Mouse (Mus musculus) monocyte, adult 2 months (primary cell): ENCODE data around the gene Mon2.

Source experiments
- DNase-seq, 2 experiments: peaks; one replicate each; pipeline ENCODE4 v3.0.0; 2022; ENCODE audit warnings: low spot score in 2 of 2, low read depth in 1 of 2

Gene Mon2

DNA sequence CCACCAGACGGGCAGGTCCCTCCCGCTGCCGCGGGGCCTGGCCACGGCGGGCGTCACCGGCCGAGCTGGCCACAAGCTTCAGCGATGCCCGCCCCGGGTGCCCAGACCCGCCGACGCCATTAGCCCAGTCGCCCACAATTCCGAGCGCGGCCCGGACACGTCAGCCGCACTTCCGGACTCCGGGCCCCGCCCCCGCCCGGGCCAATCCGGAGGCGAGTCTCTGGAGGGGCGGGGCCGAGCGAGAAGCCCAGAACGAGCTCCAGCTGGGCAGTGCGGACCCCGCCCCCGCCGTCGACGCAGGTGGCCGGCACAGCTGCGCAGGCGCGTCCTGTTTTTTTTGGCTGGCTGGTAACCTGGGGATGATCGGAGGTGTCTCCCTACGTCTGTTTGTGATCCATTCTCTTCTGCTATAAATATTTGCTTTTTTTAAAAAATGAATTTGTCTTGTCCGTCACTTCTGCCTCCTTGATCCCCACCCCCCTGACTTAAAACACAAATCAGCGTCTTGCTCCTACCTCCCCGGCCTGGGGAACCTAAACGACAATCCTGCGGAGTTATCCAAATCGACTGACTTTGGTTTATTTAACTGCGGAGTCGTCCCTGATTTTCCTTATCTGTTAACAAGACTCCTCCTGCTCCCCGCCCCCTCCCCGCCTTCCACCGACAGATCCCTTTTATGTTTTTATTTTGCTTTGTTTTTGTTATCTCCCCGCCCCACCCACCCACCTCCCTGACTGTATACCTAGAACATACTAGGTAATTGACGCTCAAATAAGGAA lies at the start of gene Mon2:
Gene Mon2 (minus strand): TSS at position 261 of the 779 bp plus-strand sequence.
- DNase-seq = peak; percentile 85 to 89

GRCm38 (mm10) chr10:123120666-123121392 lies 44.5 kb upstream of the Mon2 start:
- no peak for DNase-seq

- no peak for DNase-seq
These were observed 40.6 kb upstream of the Mon2 start for GRCm38 (mm10) chr10:123116861-123117260.

- no peak for DNase-seq
These were observed 37.2 kb upstream of the Mon2 start for GRCm38 (mm10) chr10:123113466-123113865.

- no peak for DNase-seq
These were observed 36.5 kb upstream of the Mon2 start for GRCm38 (mm10) chr10:123112787-123113168.

GRCm38 (mm10) chr10:123112056-123112786 lies 35.9 kb upstream of the Mon2 start:
- no peak for DNase-seq

- no peak for DNase-seq
These were observed 34.2 kb upstream of the Mon2 start for GRCm38 (mm10) chr10:123110548-123110947.

DNA sequence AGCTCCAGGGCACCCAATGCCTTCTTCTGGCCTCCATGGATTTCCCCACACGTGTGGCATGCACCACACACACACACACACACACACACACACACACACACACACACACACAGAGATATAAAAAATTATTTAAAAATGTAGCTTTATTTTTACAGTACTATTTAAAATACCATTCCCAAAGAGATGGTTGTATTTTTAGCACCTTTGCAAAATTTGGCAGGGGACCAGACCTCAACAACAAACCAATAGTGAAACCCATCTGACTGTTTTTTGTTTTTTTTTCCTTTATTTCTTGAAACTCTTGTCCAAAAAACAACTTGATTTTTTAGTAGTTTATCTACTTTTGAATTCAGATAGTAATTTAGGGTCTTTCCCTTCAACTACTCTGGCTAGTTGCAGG lies 32.2 kb upstream of the Mon2 start:
- no peak for DNase-seq

GRCm38 (mm10) chr10:123108121-123108520 lies 31.8 kb upstream of the Mon2 start:
- DNase-seq = no peak

DNA sequence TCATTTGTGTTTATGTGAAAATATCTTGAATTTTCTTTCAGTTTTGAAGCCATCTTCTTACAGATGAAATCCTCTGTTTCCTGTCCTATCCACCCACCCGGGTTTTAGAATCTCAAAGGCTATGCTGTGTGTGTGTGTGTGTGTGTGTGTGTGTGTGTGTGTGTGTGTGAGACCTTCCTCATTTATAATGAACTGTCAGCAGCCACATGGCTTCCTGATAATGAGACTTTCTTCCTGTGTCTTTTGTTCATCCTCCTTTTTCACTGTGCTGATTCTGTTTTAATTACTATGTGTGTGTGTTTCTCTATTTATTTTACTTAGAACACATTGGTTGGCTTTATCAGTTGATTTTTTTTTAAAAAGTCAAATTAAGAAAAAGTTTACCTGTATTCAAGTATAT lies 25.0 kb upstream of the Mon2 start:
- DNase-seq = no peak

- no peak for DNase-seq
These were observed 24.3 kb upstream of the Mon2 start for GRCm38 (mm10) chr10:123100584-123100983.

GRCm38 (mm10) chr10:123094504-123094903 lies 18.2 kb upstream of the Mon2 start:
- DNase-seq = no peak

GRCm38 (mm10) chr10:123092577-123092976 lies 16.3 kb upstream of the Mon2 start:
- no peak for DNase-seq

DNA sequence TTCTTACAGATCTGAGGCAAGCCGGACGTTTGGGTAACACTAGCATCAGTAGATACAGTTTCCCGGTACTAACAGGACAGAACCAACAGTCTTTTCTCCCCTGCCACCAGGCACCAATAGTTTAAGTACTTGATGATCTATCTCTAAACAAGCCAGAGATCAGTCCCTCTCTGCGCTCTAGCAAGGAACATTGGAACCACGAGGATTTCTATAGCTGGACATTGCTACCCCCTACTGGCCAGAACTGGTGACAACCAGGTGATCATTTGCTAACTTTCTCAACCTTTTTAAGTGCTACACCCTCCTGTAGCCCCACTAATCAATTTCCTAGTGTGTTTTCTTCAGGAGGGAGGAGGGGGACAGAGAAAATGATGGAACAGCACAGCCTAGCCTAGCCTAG lies 15.4 kb upstream of the Mon2 start:
- DNase-seq = no peak

GRCm38 (mm10) chr10:123089425-123089930 lies 13.2 kb upstream of the Mon2 start:
- no peak for DNase-seq

DNA sequence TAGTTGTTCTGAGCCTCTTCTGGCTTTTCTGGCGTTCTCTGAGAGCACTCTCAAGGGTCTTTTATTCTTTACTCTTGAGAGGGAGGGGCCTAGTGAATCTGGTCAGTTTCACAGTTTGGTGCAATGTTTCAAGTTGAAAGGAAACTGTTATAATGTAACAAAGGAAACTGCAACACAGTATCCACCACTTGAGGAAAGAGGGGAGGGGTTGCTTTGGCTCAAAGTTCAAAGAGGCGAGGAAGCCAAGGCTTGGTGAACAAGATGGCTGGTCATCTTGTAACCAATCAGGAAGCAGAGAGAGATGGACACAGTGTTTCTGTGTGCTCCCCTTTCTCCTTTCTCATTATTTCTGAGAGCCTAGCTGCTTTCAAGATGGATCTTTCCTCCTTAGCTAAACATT lies 10.5 kb upstream of the Mon2 start:
- DNase-seq = no peak

- no peak for DNase-seq
These were observed 8.8 kb upstream of the Mon2 start for GRCm38 (mm10) chr10:123084900-123085641.

DNA sequence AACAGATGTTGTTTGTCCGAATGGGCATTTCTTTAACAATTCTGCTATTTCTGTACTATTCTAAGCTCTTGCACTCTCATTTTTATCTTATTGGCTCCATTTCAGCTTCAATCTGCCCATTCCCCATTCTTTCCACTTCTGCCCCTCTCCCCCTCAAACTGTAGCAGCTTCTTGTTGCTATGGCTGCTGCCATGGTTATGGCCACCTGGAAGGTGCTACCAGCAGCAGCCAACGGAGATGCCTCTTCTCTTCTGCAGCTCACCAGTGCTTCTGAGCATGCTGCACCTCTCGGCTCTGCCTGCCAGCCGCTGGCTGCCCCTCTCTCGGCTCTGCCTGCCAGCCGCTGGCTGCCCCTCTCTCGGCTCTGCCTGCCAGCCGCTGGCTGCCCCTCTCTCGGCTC lies 8.0 kb upstream of the Mon2 start:
- DNase-seq = no peak

DNA sequence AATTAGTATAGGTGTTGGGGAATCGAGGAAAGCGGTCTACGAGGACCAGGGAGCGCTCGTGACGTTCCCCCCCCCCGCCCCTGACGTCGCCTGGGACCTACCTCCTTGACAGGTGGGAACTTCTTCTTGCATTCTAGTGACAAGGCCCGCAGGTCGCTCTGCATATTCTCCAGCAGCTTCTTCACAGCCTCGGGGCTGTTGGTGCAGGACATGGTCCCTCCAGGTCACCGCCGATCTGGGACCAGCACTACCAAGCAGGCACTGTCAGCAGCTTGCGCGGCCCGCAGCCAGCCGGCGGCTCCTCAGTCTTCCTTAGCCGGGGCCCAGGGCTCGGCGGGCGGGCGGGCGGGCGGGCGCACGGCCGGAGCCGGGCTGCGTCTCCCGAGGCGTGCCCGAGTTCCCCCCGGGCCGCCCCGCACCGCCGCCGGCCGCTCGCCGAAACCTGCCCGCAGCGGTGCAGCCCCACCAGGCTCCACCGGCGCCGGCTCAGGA lies 508 bp downstream of the Mon2 start:
- DNase-seq = no peak

DNA sequence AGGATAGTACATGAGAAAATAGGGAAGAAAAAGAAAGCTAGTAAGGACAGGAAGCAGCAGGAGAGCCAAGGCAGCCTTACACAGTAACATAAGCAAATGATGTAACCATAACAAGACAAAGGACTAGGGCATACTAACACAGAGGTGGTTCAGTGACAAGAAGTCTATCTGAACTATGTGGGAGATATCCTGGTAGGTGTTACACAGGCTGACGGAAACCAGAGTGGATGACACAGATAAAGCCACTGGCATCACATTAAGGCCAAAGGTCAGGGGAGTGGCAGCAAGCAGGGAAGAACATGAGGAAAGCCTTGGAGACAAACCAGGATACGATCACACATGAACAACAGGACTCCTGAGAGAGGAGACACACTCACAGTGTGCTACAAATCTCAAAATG lies 4.3 kb downstream of the Mon2 start:
- no peak for DNase-seq

DNA sequence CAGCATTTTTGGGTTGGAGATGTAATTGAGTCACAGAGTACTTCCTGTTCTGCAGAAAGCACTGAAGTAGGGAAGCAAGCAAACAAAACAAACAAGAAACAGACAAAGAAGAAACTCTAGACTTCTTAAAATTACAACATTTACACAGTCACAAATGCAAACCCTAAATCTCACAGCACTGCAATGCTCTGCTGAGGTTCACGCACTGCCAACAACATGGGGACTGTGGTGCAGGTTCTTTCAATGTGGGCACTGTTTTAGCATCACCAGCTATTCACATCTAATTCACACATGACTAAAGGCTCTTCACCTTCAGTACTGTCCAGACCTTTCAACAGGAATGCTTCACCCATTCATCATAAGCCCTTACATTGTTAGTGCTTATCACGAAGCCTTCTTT lies 13.3 kb downstream of the Mon2 start:
- no peak for DNase-seq
